Mouse (Mus musculus): ENCODE data around the gene Hnrnpl. TPM values are rescaled to one million over a fixed set of nuclear protein-coding genes. Genes with fewer than 3 reads are reported as not detected.

The Hnrnpl gene
- polyA plus RNA-seq, 1 experiment from 2014 or later: 232 TPM

GRCm38 (mm10) chr7:28809401-28810089 is 1.2 kb downstream of the Hnrnpl start:
- Histone ChIP-seq H3K4me1 (replicated peaks; ENCODE audit: insufficient read depth, low read length) (peaks cover 16% of the 10 kb centered on the region), H3K9ac (ENCODE audit: low read depth, low read length) (peak overlapping the region; percentile 94), H3K27ac (peak overlapping the region; percentile 100), H3K36me3 (ENCODE audit: insufficient read depth, low read length) (peaks cover 18% of the 10 kb centered on the region), H3K27me3 (ENCODE audit: insufficient read depth, low read length) (no peaks in the 10 kb centered on the region), H3K4me3 (replicated peaks; ENCODE audit: low read depth, low read length) (peak overlapping the region; percentile 85), H3K4me2 (ENCODE audit: low read length) (peak overlapping the region; percentile 86), H3K9me3 (replicated peaks; ENCODE audit: low read length) (no peaks in the 10 kb centered on the region)
- ATAC-seq (replicated peaks; ENCODE audit: low FRiP score, low read depth) (peak; percentile 15; the same call in 1 of the 2 replicates), DNase-seq (ENCODE audit: low spot score) (peak; percentile 66)
- TF ChIP-seq CTCF (IDR thresholded peaks at IDR 0.05; ENCODE audit: low read depth): no peak; the same call in 1 of the 2 replicates
- WGBS: under 1% methylated on average over 35 of the region's 35 CpGs

GRCm38 (mm10) chr7:28810107-28811066 is 2.0 kb downstream of the Hnrnpl start:
- H3K36me3 ChIP-seq (ENCODE audit: insufficient read depth, low read length): peaks cover 25% of the 10 kb centered on the region
- H3K9me3 ChIP-seq (replicated peaks; ENCODE audit: low read length): no peaks in the 10 kb centered on the region
- H3K9ac ChIP-seq (ENCODE audit: low read depth, low read length): peak overlapping the region; percentile 99
- peak overlapping the region; percentile 85 for H3K4me3 ChIP-seq (replicated peaks; ENCODE audit: low read depth, low read length)
- ATAC-seq (replicated peaks; ENCODE audit: low FRiP score, low read depth) (peak; percentile 91), DNase-seq (ENCODE audit: low spot score) (peak; percentile 100)
- peaks cover 13% of the 10 kb centered on the region for H3K4me1 ChIP-seq (replicated peaks; ENCODE audit: insufficient read depth, low read length)
- peak; percentile 65 for TF ChIP-seq CTCF (IDR thresholded peaks at IDR 0.05; ENCODE audit: low read depth)
- H3K27ac ChIP-seq: peak overlapping the region; percentile 100
- no peaks in the 10 kb centered on the region for H3K27me3 ChIP-seq (ENCODE audit: insufficient read depth, low read length)
- H3K4me2 ChIP-seq (ENCODE audit: low read length): peak overlapping the region; percentile 86
- under 1% methylated on average over 69 of the region's 70 CpGs for WGBS

- 0% methylated on average over 39 of the region's 40 CpGs for WGBS
- Histone ChIP-seq H3K4me2 (ENCODE audit: low read length) (peak overlapping the region; percentile 75), H3K27me3 (ENCODE audit: insufficient read depth, low read length) (no peaks in the 10 kb centered on the region), H3K9me3 (replicated peaks; ENCODE audit: low read length) (no peaks in the 10 kb centered on the region), H3K4me1 (replicated peaks; ENCODE audit: insufficient read depth, low read length) (peaks cover 13% of the 10 kb centered on the region), H3K9ac (ENCODE audit: low read depth, low read length) (peak overlapping the region; percentile 99), H3K4me3 (replicated peaks; ENCODE audit: low read depth, low read length) (peak overlapping the region; percentile 83), H3K36me3 (ENCODE audit: insufficient read depth, low read length) (peaks cover 34% of the 10 kb centered on the region), H3K27ac (peak overlapping the region; percentile 98)
- DNase-seq (ENCODE audit: low spot score) (peak; percentile 97), ATAC-seq (replicated peaks; ENCODE audit: low FRiP score, low read depth) (no peak)
- TF ChIP-seq CTCF (IDR thresholded peaks at IDR 0.05; ENCODE audit: low read depth): no peak
Measured at GRCm38 (mm10) chr7:28811228-28811627, 2.9 kb downstream of the Hnrnpl start.

- WGBS: under 1% methylated on average over 7 of the region's 7 CpGs
- peaks cover 38% of the 10 kb centered on the region for H3K36me3 ChIP-seq (ENCODE audit: insufficient read depth, low read length)
- no peaks in the 10 kb centered on the region for H3K27me3 ChIP-seq (ENCODE audit: insufficient read depth, low read length)
- H3K4me3 ChIP-seq (replicated peaks; ENCODE audit: low read depth, low read length): peak overlapping the region; percentile 83
- DNase-seq (ENCODE audit: low spot score) (no peak), ATAC-seq (replicated peaks; ENCODE audit: low FRiP score, low read depth) (no peak)
- H3K4me1 ChIP-seq (replicated peaks; ENCODE audit: insufficient read depth, low read length): peaks cover 13% of the 10 kb centered on the region
- H3K9me3 ChIP-seq (replicated peaks; ENCODE audit: low read length): no peaks in the 10 kb centered on the region
- H3K9ac ChIP-seq (ENCODE audit: low read depth, low read length): peak overlapping the region; percentile 99
- H3K4me2 ChIP-seq (ENCODE audit: low read length): peak overlapping the region; percentile 75
- no peak for TF ChIP-seq CTCF (IDR thresholded peaks at IDR 0.05; ENCODE audit: low read depth)
- H3K27ac ChIP-seq: peak overlapping the region; percentile 98; the same call in 1 of the 2 replicates
Measured at GRCm38 (mm10) chr7:28811640-28812275, 3.4 kb downstream of the Hnrnpl start.

- no peak for ATAC-seq (replicated peaks; ENCODE audit: low FRiP score, low read depth)
- Histone ChIP-seq H3K9ac (ENCODE audit: low read depth, low read length) (peak overlapping the region; percentile 99), H3K4me1 (replicated peaks; ENCODE audit: insufficient read depth, low read length) (peaks cover 13% of the 10 kb centered on the region), H3K27me3 (ENCODE audit: insufficient read depth, low read length) (no peaks in the 10 kb centered on the region), H3K27ac (peak overlapping the region; percentile 3; the same call in 1 of the 2 replicates), H3K36me3 (ENCODE audit: insufficient read depth, low read length) (peaks cover 44% of the 10 kb centered on the region), H3K9me3 (replicated peaks; ENCODE audit: low read length) (no peaks in the 10 kb centered on the region), H3K4me3 (replicated peaks; ENCODE audit: low read depth, low read length) (peak overlapping the region; percentile 83), H3K4me2 (ENCODE audit: low read length) (peak overlapping the region; percentile 75)
- no peak for DNase-seq (ENCODE audit: low spot score)
- WGBS: 50% methylated on average over 4 of the region's 4 CpGs
- no peak for TF ChIP-seq CTCF (IDR thresholded peaks at IDR 0.05; ENCODE audit: low read depth)
Measured at GRCm38 (mm10) chr7:28812436-28812835, 4.1 kb downstream of the Hnrnpl start.

All from kidney, postnatal 0 days (tissue).